Mouse (Mus musculus): ENCODE data around the gene Syde2. TPM values are rescaled to one million over a fixed set of nuclear protein-coding genes. Genes with fewer than 3 reads are reported as not detected.
"Not testable (repeated sequence)": the region's sequence is repeated elsewhere in the genome, so short reads cannot be mapped to it uniquely, and the experiment has no call there.

Gene Syde2
- total RNA-seq, 1 experiment from 2014 or later = 4.9 TPM

- DNase-seq = no peak
These were observed 20.9 kb upstream of the Syde2 start for GRCm38 (mm10) chr3:145966806-145967205.

- no peak for DNase-seq
These were observed 18.6 kb upstream of the Syde2 start for GRCm38 (mm10) chr3:145969031-145969501.

GRCm38 (mm10) chr3:145971501-145971900, 16.2 kb upstream of the Syde2 start:
- DNase-seq = no peak

GRCm38 (mm10) chr3:145974986-145975385, 12.7 kb upstream of the Syde2 start:
- no peak for DNase-seq

GRCm38 (mm10) chr3:145985333-145985925, 2.2 kb upstream of the Syde2 start:
- no peak for DNase-seq

GRCm38 (mm10) chr3:145986317-145987001, 1.2 kb upstream of the Syde2 start:
- DNase-seq = no peak

- peak; percentile 93 for DNase-seq
These were observed 457 bp downstream of the Syde2 start for GRCm38 (mm10) chr3:145987970-145988683.

- DNase-seq = peak; percentile 21
These were observed 1.3 kb downstream of the Syde2 start for GRCm38 (mm10) chr3:145988684-145989575.

- DNase-seq = no peak
These were observed 2.0 kb downstream of the Syde2 start for GRCm38 (mm10) chr3:145989576-145990081.

- no peak for DNase-seq
These were observed 3.5 kb downstream of the Syde2 start for GRCm38 (mm10) chr3:145991130-145991529.

GRCm38 (mm10) chr3:145991976-145992730, 4.5 kb downstream of the Syde2 start:
- DNase-seq = no peak

GRCm38 (mm10) chr3:145992796-145993195, 5.1 kb downstream of the Syde2 start:
- peak; percentile 77 for DNase-seq

- DNase-seq = no peak
These were observed 6.0 kb downstream of the Syde2 start for GRCm38 (mm10) chr3:145993481-145994201.

GRCm38 (mm10) chr3:145995489-145995888, 7.8 kb downstream of the Syde2 start:
- peak; percentile 36 for DNase-seq

GRCm38 (mm10) chr3:145996539-145996938, 8.9 kb downstream of the Syde2 start:
- not testable (repeated sequence) for DNase-seq

- DNase-seq = no peak
These were observed 16.8 kb downstream of the Syde2 start for GRCm38 (mm10) chr3:146004347-146005051.

- no peak for DNase-seq
These were observed 20.2 kb downstream of the Syde2 start for GRCm38 (mm10) chr3:146007872-146008271.

- DNase-seq = peak; percentile 65
These were observed 22.4 kb downstream of the Syde2 start for GRCm38 (mm10) chr3:146009859-146010645.

GRCm38 (mm10) chr3:146010751-146011150, 23.1 kb downstream of the Syde2 start:
- no peak for DNase-seq
